Mouse (Mus musculus): ENCODE data around the gene Dot1l. TPM values are rescaled to one million over a fixed set of nuclear protein-coding genes. Genes with fewer than 3 reads are reported as not detected.
"Not testable (repeated sequence)": the region's sequence is repeated elsewhere in the genome, so short reads cannot be mapped to it uniquely, and the experiment has no call there.

Gene Dot1l
- polyA plus RNA-seq, 1 experiment from 2014 or later, result 6.2 TPM

GRCm38 (mm10) chr10:80817164-80817563 lies 62.2 kb downstream of the Dot1l start:
- Histone ChIP-seq H3K4me2 (replicated peaks; ENCODE audit: low read depth) (no peak overlapping the region), H3K27ac (ENCODE audit: low read depth, low read length) (no peak overlapping the region), H3K4me3 (ENCODE audit: low read depth, low read length) (no peak overlapping the region), H3K27me3 (replicated peaks; ENCODE audit: control insufficient read depth, insufficient read depth, low read length) (no peaks in the 10 kb centered on the region), H3K9me3 (ENCODE audit: control insufficient read depth) (no peaks in the 10 kb centered on the region), H3K36me3 (ENCODE audit: control insufficient read depth, insufficient read depth) (no peaks in the 10 kb centered on the region), H3K4me1 (replicated peaks; ENCODE audit: control insufficient read depth, insufficient read depth, low read length) (no peaks in the 10 kb centered on the region), H3K9ac (ENCODE audit: low read depth, low read length) (no peak overlapping the region)
- ATAC-seq, result no peak
- no peak for TF ChIP-seq CTCF (IDR thresholded peaks at IDR 0.05; ENCODE audit: low read depth)
- 53% methylated on average over 2 of the region's 2 CpGs for WGBS

GRCm38 (mm10) chr10:80817955-80818354 lies 62.9 kb downstream of the Dot1l start:
- peak; percentile 55 for TF ChIP-seq CTCF (IDR thresholded peaks at IDR 0.05; ENCODE audit: low read depth)
- H3K9me3 ChIP-seq (ENCODE audit: control insufficient read depth); H3K27ac ChIP-seq (ENCODE audit: low read depth, low read length); H3K27me3 ChIP-seq (replicated peaks; ENCODE audit: control insufficient read depth, insufficient read depth, low read length); H3K9ac ChIP-seq (ENCODE audit: low read depth, low read length); H3K36me3 ChIP-seq (ENCODE audit: control insufficient read depth, insufficient read depth); H3K4me3 ChIP-seq (ENCODE audit: low read depth, low read length); H3K4me1 ChIP-seq (replicated peaks; ENCODE audit: control insufficient read depth, insufficient read depth, low read length); H3K4me2 ChIP-seq (replicated peaks; ENCODE audit: low read depth); ATAC-seq: not testable (repeated sequence)
- WGBS, result 82% methylated on average over 7 of the region's 7 CpGs

- H3K4me3 ChIP-seq (ENCODE audit: low read depth, low read length), result no peak overlapping the region
- H3K9me3 ChIP-seq (ENCODE audit: control insufficient read depth), result no peaks in the 10 kb centered on the region
- H3K27me3 ChIP-seq (replicated peaks; ENCODE audit: control insufficient read depth, insufficient read depth, low read length), result no peaks in the 10 kb centered on the region
- ATAC-seq, result peak; percentile 32; the same call in 1 of the 2 replicates
- H3K4me2 ChIP-seq (replicated peaks; ENCODE audit: low read depth), result no peak overlapping the region
- no peak overlapping the region for H3K27ac ChIP-seq (ENCODE audit: low read depth, low read length)
- no peak overlapping the region for H3K9ac ChIP-seq (ENCODE audit: low read depth, low read length)
- no peaks in the 10 kb centered on the region for H3K4me1 ChIP-seq (replicated peaks; ENCODE audit: control insufficient read depth, insufficient read depth, low read length)
- no peaks in the 10 kb centered on the region for H3K36me3 ChIP-seq (ENCODE audit: control insufficient read depth, insufficient read depth)
- 36% methylated on average over 6 of the region's 6 CpGs for WGBS
- no peak for TF ChIP-seq CTCF (IDR thresholded peaks at IDR 0.05; ENCODE audit: low read depth)
These were observed 63.7 kb downstream of the Dot1l start for GRCm38 (mm10) chr10:80818599-80819281.

GRCm38 (mm10) chr10:80819406-80819805 lies 64.4 kb downstream of the Dot1l start:
- 24% methylated on average over 3 of the region's 3 CpGs for WGBS
- H3K4me3 ChIP-seq (ENCODE audit: low read depth, low read length), result no peak overlapping the region
- TF ChIP-seq CTCF (IDR thresholded peaks at IDR 0.05; ENCODE audit: low read depth), result no peak
- no peak overlapping the region for H3K9ac ChIP-seq (ENCODE audit: low read depth, low read length)
- no peak overlapping the region for H3K27ac ChIP-seq (ENCODE audit: low read depth, low read length)
- no peaks in the 10 kb centered on the region for H3K9me3 ChIP-seq (ENCODE audit: control insufficient read depth)
- H3K27me3 ChIP-seq (replicated peaks; ENCODE audit: control insufficient read depth, insufficient read depth, low read length), result no peaks in the 10 kb centered on the region
- no peak overlapping the region for H3K4me2 ChIP-seq (replicated peaks; ENCODE audit: low read depth)
- H3K36me3 ChIP-seq (ENCODE audit: control insufficient read depth, insufficient read depth), result no peaks in the 10 kb centered on the region
- ATAC-seq, result no peak
- no peaks in the 10 kb centered on the region for H3K4me1 ChIP-seq (replicated peaks; ENCODE audit: control insufficient read depth, insufficient read depth, low read length)

GRCm38 (mm10) chr10:80821991-80822390 lies 67.0 kb downstream of the Dot1l start:
- no peaks in the 10 kb centered on the region for H3K36me3 ChIP-seq (ENCODE audit: control insufficient read depth, insufficient read depth)
- H3K4me1 ChIP-seq (replicated peaks; ENCODE audit: control insufficient read depth, insufficient read depth, low read length), result no peaks in the 10 kb centered on the region
- no peak for ATAC-seq
- H3K9me3 ChIP-seq (ENCODE audit: control insufficient read depth), result no peaks in the 10 kb centered on the region
- H3K9ac ChIP-seq (ENCODE audit: low read depth, low read length), result no peak overlapping the region
- no peak overlapping the region for H3K4me3 ChIP-seq (ENCODE audit: low read depth, low read length)
- TF ChIP-seq CTCF (IDR thresholded peaks at IDR 0.05; ENCODE audit: low read depth), result peak; percentile 72
- H3K27me3 ChIP-seq (replicated peaks; ENCODE audit: control insufficient read depth, insufficient read depth, low read length), result no peaks in the 10 kb centered on the region
- no peak overlapping the region for H3K4me2 ChIP-seq (replicated peaks; ENCODE audit: low read depth)
- no peak overlapping the region for H3K27ac ChIP-seq (ENCODE audit: low read depth, low read length)
- 41% methylated on average over 2 of the region's 2 CpGs for WGBS

GRCm38 (mm10) chr10:80822528-80822927 lies 67.5 kb downstream of the Dot1l start:
- no peak for ATAC-seq
- no peaks in the 10 kb centered on the region for H3K9me3 ChIP-seq (ENCODE audit: control insufficient read depth)
- no peak overlapping the region for H3K27ac ChIP-seq (ENCODE audit: low read depth, low read length)
- no peak overlapping the region for H3K4me3 ChIP-seq (ENCODE audit: low read depth, low read length)
- no peaks in the 10 kb centered on the region for H3K4me1 ChIP-seq (replicated peaks; ENCODE audit: control insufficient read depth, insufficient read depth, low read length)
- WGBS, result 92% methylated on average over 5 of the region's 5 CpGs
- H3K4me2 ChIP-seq (replicated peaks; ENCODE audit: low read depth), result no peak overlapping the region
- TF ChIP-seq CTCF (IDR thresholded peaks at IDR 0.05; ENCODE audit: low read depth), result no peak
- H3K27me3 ChIP-seq (replicated peaks; ENCODE audit: control insufficient read depth, insufficient read depth, low read length), result no peaks in the 10 kb centered on the region
- no peak overlapping the region for H3K9ac ChIP-seq (ENCODE audit: low read depth, low read length)
- H3K36me3 ChIP-seq (ENCODE audit: control insufficient read depth, insufficient read depth), result no peaks in the 10 kb centered on the region

All from intestine, postnatal 0 days (tissue).